In the genomic region with DNA sequence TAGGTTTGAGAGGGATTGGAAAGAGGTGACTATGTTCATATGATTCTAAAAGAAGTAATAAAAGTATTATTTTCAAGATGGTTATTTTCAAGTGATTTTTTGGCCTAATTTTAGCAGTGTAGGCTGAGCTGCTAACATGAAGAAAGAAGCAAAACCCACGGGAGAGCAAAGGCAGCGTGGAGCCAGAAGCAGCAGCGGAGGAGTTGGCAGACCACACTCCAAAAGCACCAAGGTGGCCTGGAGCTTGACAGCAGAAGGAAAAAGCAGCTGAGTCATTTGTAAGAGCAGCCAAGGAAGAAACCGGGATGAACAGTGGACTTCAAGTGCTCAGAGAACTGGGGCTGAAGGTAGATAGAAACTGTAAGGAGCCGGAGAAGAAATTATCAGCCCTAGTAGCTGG, we compare ENCODE assay signal across 20 mouse cellular contexts. TPM values are rescaled to one million over a fixed set of nuclear protein-coding genes. Genes with fewer than 3 reads are reported as not detected.
DNase-seq lines count a peak whose midpoint lies in the region; ATAC-seq and TF ChIP-seq lines count a peak whose summit lies in the region.
"Had no signal": no experiment of that assay in that cellular context is flagged by ENCODE, and none has a peak within 500 bp of the region (broad histone marks: within the 10 kb centered on the region; RNA-seq: fewer than 3 reads in every experiment).

No protein-coding gene starts in this region.

- H3K27me3 ChIP-seq in intestine, postnatal 0 days (replicated peaks; ENCODE audit: control insufficient read depth, insufficient read depth, low read length) = no peaks in the 10 kb centered on the region
- H3K27me3 ChIP-seq: embryonic facial prominence, embryonic 12.5 days; forebrain, embryonic 15.5 days; Patski had no signal

- peak; percentile 95 for ATAC-seq in frontal cortex, adult (ENCODE audit: low TSS enrichment)
- ATAC-seq in intestine, postnatal 0 days = no peak
- ATAC-seq: forebrain, embryonic 15.5 days; inflammation-experienced regulatory T-cells, adult 6 months; Patski had no signal

- WGBS in intestine, postnatal 0 days = 81% methylated on average over 5 of the region's 5 CpGs

- no peak for DNase-seq in frontal cortex, postnatal 10 days (ENCODE audit: low spot score in 2 of 2)
- DNase-seq in urinary bladder, postnatal 14 days (ENCODE audit: low spot score) = peak; percentile 7
- DNase-seq in urinary bladder, adult 2 months (ENCODE audit: low spot score) = no peak
- peak; percentile 4 to 58 for DNase-seq in left cerebral cortex, adult 8-10 months (ENCODE audit: low spot score in 2 of 2)
- DNase-seq in kidney, adult 18-20 months = no peak
- no peak for DNase-seq in adrenal gland, postnatal 36 days
- DNase-seq: adrenal gland, postnatal 25 days; cerebellum, adult 8-10 months; kidney, postnatal 14 days; thymus, adult 2 months had no signal

- H3K36me3 ChIP-seq in intestine, postnatal 0 days (ENCODE audit: control insufficient read depth, insufficient read depth) = no peaks in the 10 kb centered on the region
- H3K36me3 ChIP-seq: embryonic facial prominence, embryonic 12.5 days; forebrain, embryonic 15.5 days had no signal

- no peak overlapping the region for H3K9ac ChIP-seq in intestine, postnatal 0 days (ENCODE audit: low read depth, low read length)
- H3K9ac ChIP-seq: embryonic facial prominence, embryonic 12.5 days; forebrain, embryonic 15.5 days; liver, embryonic 14.5 days had no signal

- H3K9me3 ChIP-seq in intestine, postnatal 0 days (ENCODE audit: control insufficient read depth) = no peaks in the 10 kb centered on the region
- H3K9me3 ChIP-seq: embryonic facial prominence, embryonic 12.5 days; forebrain, embryonic 15.5 days had no signal

- H3K4me2 ChIP-seq in intestine, postnatal 0 days (replicated peaks; ENCODE audit: low read depth) = no peak overlapping the region
- H3K4me2 ChIP-seq: embryonic facial prominence, embryonic 12.5 days; forebrain, embryonic 15.5 days had no signal

- TF ChIP-seq CTCF in intestine, postnatal 0 days (IDR thresholded peaks at IDR 0.05; ENCODE audit: low read depth) = no peak

- no peak overlapping the region for H3K27ac ChIP-seq in intestine, postnatal 0 days (ENCODE audit: low read depth, low read length)
- H3K27ac ChIP-seq: embryonic facial prominence, embryonic 12.5 days; forebrain, embryonic 15.5 days; liver, embryonic 14.5 days; macrophage had no signal

- H3K4me3 ChIP-seq in intestine, postnatal 0 days (ENCODE audit: low read depth, low read length) = no peak overlapping the region
- H3K4me3 ChIP-seq: embryonic facial prominence, embryonic 12.5 days; forebrain, embryonic 15.5 days had no signal

- H3K4me1 ChIP-seq in intestine, postnatal 0 days (replicated peaks; ENCODE audit: control insufficient read depth, insufficient read depth, low read length) = no peaks in the 10 kb centered on the region
- H3K4me1 ChIP-seq: embryonic facial prominence, embryonic 12.5 days; forebrain, embryonic 15.5 days had no signal

RNA-seq across cellular contexts. Expression of gene Hdgfl1, which starts 55.9 kb away (rescaled TPM):
- polyA plus RNA-seq in urinary bladder, adult 2 months (2012; rRNA removed) = not detected in 2 replicates
- total RNA-seq in left cerebral cortex, adult 8-10 months (2022) = not detected
- total RNA-seq in adrenal gland, postnatal 36 days (2021) = not detected
- not detected in 2 replicates for polyA plus RNA-seq in intestine, postnatal 0 days (2015; fragmentation: Nextera tagmentation; extraction: Ambion mirVana)
- total RNA-seq: adrenal gland, postnatal 25 days; left cerebral cortex, postnatal 10 days had no signal
- polyA plus RNA-seq: embryonic facial prominence, embryonic 12.5 days; forebrain, embryonic 15.5 days; heart, embryonic 14.5 days; inflammation-experienced regulatory T-cells, adult 6 months; liver, embryonic 14.5 days; macrophage; Patski had no signal

Comparison
In these comparisons a context has a peak if more than half of its experiments do, and no peak if none do; other contexts are left out.
1. DNase-seq: peak in urinary bladder, postnatal 14 days (single experiment) and left cerebral cortex, adult 8-10 months (2 of 2); none in frontal cortex, postnatal 10 days (0 of 2), urinary bladder, adult 2 months (single experiment), kidney, adult 18-20 months (single experiment) and adrenal gland, postnatal 36 days (0 of 2).